Comparison of ENCODE assay signal across 9 mouse cellular contexts in genomic region chr12:117385072-117385666, GRCm38 (mm10).
DNase-seq lines count a peak whose midpoint lies in the region; ATAC-seq and TF ChIP-seq lines count a peak whose summit lies in the region.
"Had no signal": no experiment of that assay in that cellular context is flagged by ENCODE, and none has a peak within 500 bp of the region (broad histone marks: within the 10 kb centered on the region; RNA-seq: fewer than 3 reads in every experiment).

No protein-coding gene starts in this region.

- peak; percentile 85 for TF ChIP-seq CTCF in ES-Bruce4 (IDR thresholded peaks at IDR 0.05; ENCODE audit: low read depth, low read length)

- peak overlapping the region; percentile 97 for H3K27ac ChIP-seq in ES-Bruce4 (ENCODE audit: insufficient read depth, low read length)
- H3K27ac ChIP-seq in forebrain, embryonic 13.5 days, result no peak overlapping the region
- H3K27ac ChIP-seq in lung, embryonic 15.5 days, result no peak overlapping the region
- H3K27ac ChIP-seq: heart, embryonic 15.5 days had no signal

- peak; percentile 86 for DNase-seq in c-Kit-positive CD71-negative TER-119-negative erythroid progenitor cells, embryonic 14.5 days (ENCODE audit: low read depth)
- DNase-seq in layer of hippocampus, adult 8-10 months (ENCODE audit: low spot score in 2 of 2), result peak; percentile 51 to 80
- DNase-seq in ovary, postnatal 14 days (ENCODE audit: low spot score), result peak; percentile 73
- peak; percentile 80 for DNase-seq in thymus, postnatal 0 days (ENCODE audit: low spot score)

- H3K4me2 ChIP-seq in forebrain, embryonic 13.5 days, result no peak overlapping the region
- H3K4me2 ChIP-seq in lung, embryonic 15.5 days, result no peak overlapping the region
- H3K4me2 ChIP-seq: heart, embryonic 15.5 days had no signal

- 10% methylated on average over 6 of the region's 6 CpGs for WGBS in forebrain, embryonic 13.5 days
- 12% methylated on average over 6 of the region's 6 CpGs for WGBS in lung, embryonic 15.5 days

- peak; percentile 81 for ATAC-seq in forebrain, embryonic 13.5 days
- peak; percentile 90 to 91 for ATAC-seq in hematopoietic stem cell, adult 5-6 weeks (replicated peaks in 1 of 2; ENCODE audit: insufficient read depth in 1 of 2, low FRiP score in 2 of 2, low TSS enrichment in 1 of 2, low read depth in 1 of 2, poor library complexity in 2 of 2, severe bottlenecking in 2 of 2)
- ATAC-seq in lung, embryonic 15.5 days (ENCODE audit: borderline replicate concordance, extremely low read depth, low FRiP score, low TSS enrichment), result peak; percentile 47; the same call in 1 of the 2 replicates

- no peak overlapping the region for H3K4me3 ChIP-seq in ES-Bruce4 (ENCODE audit: low read depth, low read length)
- H3K4me3 ChIP-seq in forebrain, embryonic 13.5 days, result no peak overlapping the region
- no peak overlapping the region for H3K4me3 ChIP-seq in lung, embryonic 15.5 days
- H3K4me3 ChIP-seq: heart, embryonic 15.5 days had no signal

- 0 out of 2 replicates have a peak overlapping the region, but pooled peaks have one; percentile 60 for H3K9ac ChIP-seq in ES-Bruce4 (ENCODE audit: low read depth, poor library complexity, severe bottlenecking)
- no peak overlapping the region for H3K9ac ChIP-seq in forebrain, embryonic 13.5 days
- no peak overlapping the region for H3K9ac ChIP-seq in lung, embryonic 15.5 days
- H3K9ac ChIP-seq: heart, embryonic 15.5 days had no signal

- no peaks in the 10 kb centered on the region for H3K36me3 ChIP-seq in ES-Bruce4 (ENCODE audit: control insufficient read depth, insufficient read depth, low read length, poor library complexity, severe bottlenecking)
- H3K36me3 ChIP-seq in forebrain, embryonic 13.5 days (ENCODE audit: poor library complexity, severe bottlenecking), result no peaks in the 10 kb centered on the region
- no peaks in the 10 kb centered on the region for H3K36me3 ChIP-seq in lung, embryonic 15.5 days
- H3K36me3 ChIP-seq: heart, embryonic 15.5 days had no signal

- peak; percentile 54; the same call in 1 of the 2 replicates for TF ChIP-seq EP300 in ES-Bruce4 (IDR thresholded peaks at IDR 0.05; ENCODE audit: insufficient read depth, low read depth, low read length)

- TF ChIP-seq POLR2A in ES-Bruce4 (IDR thresholded peaks at IDR 0.05; ENCODE audit: insufficient read depth, low read length), result no peak

- H3K4me1 ChIP-seq in ES-Bruce4 (ENCODE audit: control insufficient read depth, insufficient read depth, low read length), result no peaks in the 10 kb centered on the region
- H3K4me1 ChIP-seq in forebrain, embryonic 13.5 days, result peaks cover 7% of the 10 kb centered on the region; the same call in 1 of the 2 replicates
- peaks cover 12% of the 10 kb centered on the region for H3K4me1 ChIP-seq in lung, embryonic 15.5 days

- no peaks in the 10 kb centered on the region for H3K9me3 ChIP-seq in ES-Bruce4 (replicated peaks; ENCODE audit: control insufficient read depth, insufficient read depth, low read length, poor library complexity, severe bottlenecking)
- no peaks in the 10 kb centered on the region for H3K9me3 ChIP-seq in forebrain, embryonic 13.5 days (replicated peaks)
- H3K9me3 ChIP-seq in lung, embryonic 15.5 days, result no peaks in the 10 kb centered on the region
- H3K9me3 ChIP-seq: heart, embryonic 15.5 days had no signal

- H3K27me3 ChIP-seq in ES-Bruce4 (ENCODE audit: control insufficient read depth, insufficient read depth, low read length, poor library complexity, severe bottlenecking), result no peaks in the 10 kb centered on the region
- H3K27me3 ChIP-seq in forebrain, embryonic 13.5 days, result peaks cover 28% of the 10 kb centered on the region
- H3K27me3 ChIP-seq in lung, embryonic 15.5 days, result peaks cover 13% of the 10 kb centered on the region; the same call in 1 of the 2 replicates
